9 mouse cellular contexts compared by ENCODE assay signal in the genomic region with DNA sequence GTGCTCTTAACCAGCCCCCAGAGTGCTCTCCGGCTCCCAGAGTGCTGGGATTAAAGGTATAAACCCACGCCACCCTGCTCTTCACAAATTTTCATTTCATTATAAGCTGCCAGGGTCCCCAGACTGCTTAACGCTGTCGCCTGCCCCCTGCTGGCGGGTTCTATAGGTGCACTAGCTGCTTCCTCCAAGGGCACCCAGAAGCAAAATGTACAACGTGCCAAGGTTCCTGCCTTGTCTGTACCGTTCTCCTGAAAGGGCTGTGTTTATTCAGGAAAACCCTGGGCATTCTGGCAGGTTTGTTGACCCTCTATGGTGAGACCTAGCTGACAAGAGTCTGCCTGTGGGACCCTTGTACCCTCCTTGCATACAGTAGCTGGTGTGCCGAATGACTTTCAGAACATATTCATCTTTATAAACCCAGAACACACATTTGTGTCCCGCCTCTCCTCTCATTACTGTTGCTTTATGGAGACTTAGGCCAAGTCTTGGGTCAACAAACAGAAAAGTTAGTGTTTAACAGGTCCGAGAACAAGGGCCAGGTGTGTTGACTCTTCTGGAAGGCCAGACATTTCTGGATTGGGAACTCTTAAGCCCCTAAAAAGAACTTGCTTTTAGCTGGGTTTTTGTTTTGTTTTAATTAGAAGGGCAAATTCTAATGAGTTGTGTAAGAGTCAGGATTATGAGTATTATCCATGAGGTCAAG. TPM values are rescaled to one million over a fixed set of nuclear protein-coding genes. Genes with fewer than 3 reads are reported as not detected.
DNase-seq lines count a peak whose midpoint lies in the region; ATAC-seq and TF ChIP-seq lines count a peak whose summit lies in the region.
"Had no signal": no experiment of that assay in that cellular context is flagged by ENCODE, and none has a peak within 500 bp of the region (broad histone marks: within the 10 kb centered on the region; RNA-seq: fewer than 3 reads in every experiment).

No protein-coding gene starts in this region.

- DNase-seq in heart, adult 8-10 months (ENCODE audit: low spot score) = peak; percentile 52
- no peak for DNase-seq in heart, postnatal 25 days (ENCODE audit: low spot score)
- peak; percentile 14 for DNase-seq in G1E (ENCODE audit: low spot score)
- peak; percentile 64 to 83 for DNase-seq in cerebellum, postnatal 14 days
- peak; percentile 82 for DNase-seq in heart, postnatal 4 days
- peak; percentile 64 for DNase-seq in left cerebral cortex, postnatal 4 days
- DNase-seq in ovary, postnatal 36 days (ENCODE audit: low spot score) = peak; percentile 71
- peak; percentile 70 to 75 for DNase-seq in thymus, postnatal 36 days

- no peak for ATAC-seq in G1E (ENCODE audit: extremely low read depth, insufficient number of reproducible peaks, low FRiP score, poor library complexity, severe bottlenecking)

- peak; percentile 67 for TF ChIP-seq CTCF in G1E (IDR thresholded peaks at IDR 0.05; ENCODE audit: low read depth, low read length)

- H3K9me3 ChIP-seq in G1E (replicated peaks) = no peaks in the 10 kb centered on the region
- H3K9me3 ChIP-seq: embryonic facial prominence, embryonic 12.5 days had no signal

- intact Hi-C loops in heart, postnatal 25 days (cut with DNase I) = loop anchor here (10.0 kb wide), 1 partner anchor 410 kb away; the partner anchor contains the start of gene Aldh1a2
- intact Hi-C loops in left cerebral cortex, postnatal 4 days (cut with DNase I) = no loop called here

- peaks cover 15% of the 10 kb centered on the region for H3K27me3 ChIP-seq in G1E (ENCODE audit: insufficient read depth, low read length)
- H3K27me3 ChIP-seq: embryonic facial prominence, embryonic 12.5 days had no signal

- H3K4me1 ChIP-seq in G1E (ENCODE audit: insufficient read depth, low read depth, low read length) = no peaks in the 10 kb centered on the region

- H3K4me3 ChIP-seq in G1E (ENCODE audit: low read depth, low read length) = no peak overlapping the region
- H3K4me3 ChIP-seq: embryonic facial prominence, embryonic 12.5 days had no signal

- H3K36me3 ChIP-seq in G1E (replicated peaks) = peaks cover 10% of the 10 kb centered on the region
- H3K36me3 ChIP-seq: embryonic facial prominence, embryonic 12.5 days had no signal

RNA-seq across cellular contexts. Expression of gene Myzap, which starts 32.8 kb away (rescaled TPM):
- 100 to 1,000 TPM; 373 to 483 (median 430) TPM for total RNA-seq in heart, adult 8-10 months (2022)
- 100 to 1,000 TPM; 381 to 383 TPM for total RNA-seq in heart, postnatal 25 days (2021)
- not detected in 2 replicates for total RNA-seq in G1E (2014; fragmentation: Nextera tagmentation)
- total RNA-seq in G1E (2017) = under 0.01 and 0.06 TPM in 2 replicates
- polyA plus RNA-seq in G1E (2012) = not detected in 2 replicates
- total RNA-seq in heart, postnatal 4 days (2021) = 100 to 1,000 TPM; 261 to 277 TPM
- 1 to 10 TPM; 2.7 to 2.9 TPM for total RNA-seq in left cerebral cortex, postnatal 4 days (2021)

Comparison
In these comparisons a context has a peak if more than half of its experiments do, and no peak if none do; other contexts are left out.
1. RNA of gene Myzap, which starts 32.8 kb away (total RNA-seq): 373 to 483 TPM in heart, adult 8-10 months, 381 to 383 TPM in heart, postnatal 25 days and 261 to 277 TPM in heart, postnatal 4 days; 2.7 to 2.9 TPM in left cerebral cortex, postnatal 4 days and under 0.01 to 0.06 TPM in G1E; every median in the first group is over 10 times any median in the second.